Mouse (Mus musculus): ENCODE data around the gene Nufip2.

The Nufip2 gene

DNA sequence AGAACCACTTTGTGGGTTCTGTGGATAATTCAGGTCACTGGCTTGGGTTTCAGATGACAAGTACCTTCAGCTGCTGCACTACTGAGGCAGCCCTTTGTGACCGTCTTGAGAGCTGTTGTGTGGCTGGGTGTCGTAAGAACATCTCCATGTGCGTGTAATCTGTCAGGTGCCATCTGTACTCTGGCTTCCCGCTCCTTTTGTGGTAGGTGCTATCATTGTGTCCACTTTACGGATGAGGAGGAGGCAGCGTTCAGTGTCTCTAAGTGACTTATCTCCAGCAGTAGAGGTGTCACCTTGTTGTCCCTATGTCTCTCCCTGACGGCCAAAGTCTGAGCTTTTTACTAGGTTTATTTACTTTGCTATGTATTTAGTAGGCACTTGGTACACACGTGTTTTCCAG lies 84.4 kb downstream of the Nufip2 start:
- TF ChIP-seq CTCF (conservative IDR thresholded peaks at IDR 0.05; ENCODE audit: low read length) = no peak
- no peak for TF ChIP-seq POU5F1 (IDR thresholded peaks at IDR 0.05; ENCODE audit: borderline replicate concordance, low read length)
- no peak for TF ChIP-seq NANOG (IDR thresholded peaks at IDR 0.05; ENCODE audit: borderline replicate concordance, low read length)
- Histone ChIP-seq H3K4me1 (replicated peaks; ENCODE audit: low read depth, low read length) (peaks cover 40% of the 10 kb centered on the region), H3K9me3 (ENCODE audit: low read length) (no peaks in the 10 kb centered on the region), H3K27me3 (ENCODE audit: insufficient read depth, low read length) (0 out of 2 replicates have a peak, but pooled peaks cover 3% of the 10 kb centered on the region), H3K36me3 (ENCODE audit: insufficient read depth, low read length) (no peaks in the 10 kb centered on the region), H3K4me3 (replicated peaks; ENCODE audit: low read length) (no peak overlapping the region)

DNA sequence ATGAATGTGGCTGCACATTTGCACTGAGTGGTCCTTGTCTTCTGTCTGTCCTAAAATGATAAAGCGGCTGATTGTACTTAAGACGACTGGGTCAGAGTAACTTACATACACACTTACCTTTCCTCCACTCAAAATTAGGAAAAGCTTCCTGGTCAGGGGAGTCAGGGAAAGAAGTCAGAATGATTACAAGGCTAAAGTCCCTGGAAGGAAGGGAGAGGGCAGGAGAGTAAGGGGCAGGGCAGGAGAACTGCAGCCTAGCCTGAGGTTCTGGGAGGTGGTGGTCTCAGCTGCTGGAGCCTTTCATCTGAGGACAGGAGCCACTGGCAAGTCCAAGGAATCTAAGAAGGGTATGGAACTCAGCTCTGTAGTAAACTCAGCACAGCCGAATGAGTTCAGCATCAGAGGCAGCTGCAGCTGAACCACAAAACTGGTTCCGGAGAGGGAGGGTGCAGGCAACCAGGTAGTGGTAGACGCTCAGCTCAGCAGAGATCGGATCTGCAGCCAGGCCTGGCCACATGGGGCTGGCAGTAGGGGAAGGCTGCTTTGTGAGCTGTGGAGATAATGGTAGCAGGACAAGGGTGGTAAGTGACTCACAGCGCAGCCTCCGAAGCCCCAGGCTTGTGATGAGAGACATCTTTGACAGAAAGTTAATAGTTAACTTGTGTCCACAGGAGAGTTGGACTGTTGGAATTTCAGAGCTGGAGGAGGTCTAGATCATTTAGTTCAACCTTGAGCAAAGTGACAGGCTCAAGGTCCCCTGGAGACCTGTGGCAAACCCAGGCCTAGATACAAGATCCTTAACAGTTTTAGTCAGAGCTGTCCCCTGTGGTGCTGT lies 86.1 kb downstream of the Nufip2 start:
- Histone ChIP-seq H3K4me3 (replicated peaks; ENCODE audit: low read length) (no peak overlapping the region), H3K9me3 (ENCODE audit: low read length) (no peaks in the 10 kb centered on the region), H3K36me3 (ENCODE audit: insufficient read depth, low read length) (no peaks in the 10 kb centered on the region), H3K4me1 (replicated peaks; ENCODE audit: low read depth, low read length) (peaks cover 43% of the 10 kb centered on the region), H3K27me3 (ENCODE audit: insufficient read depth, low read length) (peaks cover 9% of the 10 kb centered on the region)
- TF ChIP-seq NANOG (IDR thresholded peaks at IDR 0.05; ENCODE audit: borderline replicate concordance, low read length) = no peak
- TF ChIP-seq CTCF (conservative IDR thresholded peaks at IDR 0.05; ENCODE audit: low read length) = no peak
- TF ChIP-seq POU5F1 (IDR thresholded peaks at IDR 0.05; ENCODE audit: borderline replicate concordance, low read length) = no peak

- peak; percentile 65; the same call in 1 of the 2 replicates for TF ChIP-seq POU5F1 (IDR thresholded peaks at IDR 0.05; ENCODE audit: borderline replicate concordance, low read length)
- no peak for TF ChIP-seq NANOG (IDR thresholded peaks at IDR 0.05; ENCODE audit: borderline replicate concordance, low read length)
- TF ChIP-seq CTCF (conservative IDR thresholded peaks at IDR 0.05; ENCODE audit: low read length) = no peak
- Histone ChIP-seq H3K9me3 (ENCODE audit: low read length) (no peaks in the 10 kb centered on the region), H3K27me3 (ENCODE audit: insufficient read depth, low read length) (peaks cover 30% of the 10 kb centered on the region), H3K4me1 (replicated peaks; ENCODE audit: low read depth, low read length) (peaks cover 44% of the 10 kb centered on the region), H3K4me3 (replicated peaks; ENCODE audit: low read length) (peak overlapping the region; percentile 26; the same call in 1 of the 2 replicates), H3K36me3 (ENCODE audit: insufficient read depth, low read length) (peaks cover 29% of the 10 kb centered on the region)
Observed at GRCm38 (mm10) chr11:77775701-77776400, 89.9 kb downstream of the Nufip2 start.

DNA sequence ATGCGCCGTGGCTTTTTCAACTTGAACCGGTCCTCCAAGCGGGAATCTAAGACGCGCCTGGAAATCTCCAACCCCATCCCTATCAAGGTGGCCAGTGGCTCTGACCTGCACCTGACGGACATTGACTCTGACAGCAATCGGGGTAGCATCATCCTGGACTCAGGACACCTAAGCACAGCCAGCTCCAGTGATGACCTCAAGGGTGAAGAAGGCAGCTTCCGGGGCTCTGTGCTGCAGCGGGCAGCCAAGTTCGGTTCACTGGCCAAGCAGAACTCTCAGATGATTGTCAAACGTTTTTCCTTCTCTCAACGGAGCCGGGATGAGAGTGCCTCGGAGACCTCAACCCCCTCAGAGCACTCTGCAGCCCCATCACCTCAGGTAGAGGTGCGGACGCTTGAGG lies 91.5 kb downstream of the Nufip2 start:
- no peaks in the 10 kb centered on the region for H3K9me3 ChIP-seq (ENCODE audit: low read length)
- peaks cover 30% of the 10 kb centered on the region for H3K27me3 ChIP-seq (ENCODE audit: insufficient read depth, low read length)
- TF ChIP-seq POU5F1 (IDR thresholded peaks at IDR 0.05; ENCODE audit: borderline replicate concordance, low read length) (no peak), CTCF (conservative IDR thresholded peaks at IDR 0.05; ENCODE audit: low read length) (no peak), NANOG (IDR thresholded peaks at IDR 0.05; ENCODE audit: borderline replicate concordance, low read length) (no peak)
- H3K4me3 ChIP-seq (replicated peaks; ENCODE audit: low read length) = peak overlapping the region; percentile 48
- peaks cover 48% of the 10 kb centered on the region for H3K4me1 ChIP-seq (replicated peaks; ENCODE audit: low read depth, low read length)
- peaks cover 34% of the 10 kb centered on the region for H3K36me3 ChIP-seq (ENCODE audit: insufficient read depth, low read length)

DNA sequence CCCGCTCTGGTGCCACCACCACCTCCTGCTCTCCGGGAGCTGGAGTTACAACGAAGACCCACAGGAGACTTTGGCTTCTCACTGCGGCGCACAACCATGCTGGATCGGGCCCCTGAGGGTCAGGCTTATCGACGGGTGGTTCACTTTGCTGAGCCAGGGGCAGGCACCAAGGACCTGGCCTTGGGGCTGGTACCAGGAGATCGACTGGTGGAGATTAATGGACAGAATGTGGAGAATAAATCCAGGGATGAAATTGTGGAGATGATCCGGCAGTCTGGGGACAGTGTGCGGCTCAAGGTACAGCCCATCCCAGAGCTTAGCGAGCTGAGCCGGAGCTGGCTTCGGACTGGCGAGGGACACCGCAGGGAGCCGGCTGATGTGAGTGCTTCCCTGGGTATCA lies 92.0 kb downstream of the Nufip2 start:
- Histone ChIP-seq H3K27me3 (ENCODE audit: insufficient read depth, low read length) (peaks cover 29% of the 10 kb centered on the region), H3K4me1 (replicated peaks; ENCODE audit: low read depth, low read length) (peaks cover 50% of the 10 kb centered on the region), H3K9me3 (ENCODE audit: low read length) (no peaks in the 10 kb centered on the region), H3K4me3 (replicated peaks; ENCODE audit: low read length) (peak overlapping the region; percentile 48; the same call in 1 of the 2 replicates), H3K36me3 (ENCODE audit: insufficient read depth, low read length) (peaks cover 34% of the 10 kb centered on the region)
- TF ChIP-seq POU5F1 (IDR thresholded peaks at IDR 0.05; ENCODE audit: borderline replicate concordance, low read length) (no peak), CTCF (conservative IDR thresholded peaks at IDR 0.05; ENCODE audit: low read length) (no peak), NANOG (IDR thresholded peaks at IDR 0.05; ENCODE audit: borderline replicate concordance, low read length) (no peak)

GRCm38 (mm10) chr11:77779240-77779639 lies 93.3 kb downstream of the Nufip2 start:
- TF ChIP-seq CTCF (conservative IDR thresholded peaks at IDR 0.05; ENCODE audit: low read length) = no peak
- TF ChIP-seq NANOG (IDR thresholded peaks at IDR 0.05; ENCODE audit: borderline replicate concordance, low read length) = no peak
- TF ChIP-seq POU5F1 (IDR thresholded peaks at IDR 0.05; ENCODE audit: borderline replicate concordance, low read length) = no peak
- H3K4me1 ChIP-seq (replicated peaks; ENCODE audit: low read depth, low read length) = peaks cover 63% of the 10 kb centered on the region
- H3K4me3 ChIP-seq (replicated peaks; ENCODE audit: low read length) = no peak overlapping the region
- H3K36me3 ChIP-seq (ENCODE audit: insufficient read depth, low read length) = peaks cover 34% of the 10 kb centered on the region
- H3K27me3 ChIP-seq (ENCODE audit: insufficient read depth, low read length) = peaks cover 27% of the 10 kb centered on the region
- H3K9me3 ChIP-seq (ENCODE audit: low read length) = no peaks in the 10 kb centered on the region

DNA sequence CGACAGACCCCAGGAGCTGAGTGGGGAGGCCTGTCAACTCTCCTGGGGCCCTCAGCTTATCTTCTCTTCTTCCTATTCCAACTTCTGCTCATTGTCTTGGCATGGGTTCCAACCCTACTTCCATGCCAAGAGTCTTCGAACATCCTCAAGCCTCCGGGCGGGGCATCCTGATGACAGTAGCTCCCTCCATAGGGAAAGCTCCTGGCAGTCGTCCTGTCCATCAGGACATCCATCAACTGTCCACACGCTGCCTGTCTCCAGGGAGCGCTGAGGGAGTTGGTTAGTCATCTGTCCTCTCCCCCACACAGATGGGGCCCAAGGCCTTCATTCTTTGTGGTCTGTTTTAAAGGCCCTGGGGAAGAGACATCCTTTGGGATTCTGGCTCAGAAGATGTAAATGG lies 95.1 kb downstream of the Nufip2 start:
- Histone ChIP-seq H3K27me3 (ENCODE audit: insufficient read depth, low read length) (peaks cover 27% of the 10 kb centered on the region), H3K4me3 (replicated peaks; ENCODE audit: low read length) (no peak overlapping the region), H3K4me1 (replicated peaks; ENCODE audit: low read depth, low read length) (peaks cover 74% of the 10 kb centered on the region), H3K9me3 (ENCODE audit: low read length) (no peaks in the 10 kb centered on the region), H3K36me3 (ENCODE audit: insufficient read depth, low read length) (peaks cover 34% of the 10 kb centered on the region)
- TF ChIP-seq POU5F1 (IDR thresholded peaks at IDR 0.05; ENCODE audit: borderline replicate concordance, low read length) (no peak), CTCF (conservative IDR thresholded peaks at IDR 0.05; ENCODE audit: low read length) (no peak), NANOG (IDR thresholded peaks at IDR 0.05; ENCODE audit: borderline replicate concordance, low read length) (no peak)

- H3K4me1 ChIP-seq (replicated peaks; ENCODE audit: low read depth, low read length) = peaks cover 73% of the 10 kb centered on the region
- no peaks in the 10 kb centered on the region for H3K9me3 ChIP-seq (ENCODE audit: low read length)
- TF ChIP-seq POU5F1 (IDR thresholded peaks at IDR 0.05; ENCODE audit: borderline replicate concordance, low read length) (no peak), CTCF (conservative IDR thresholded peaks at IDR 0.05; ENCODE audit: low read length) (no peak), NANOG (IDR thresholded peaks at IDR 0.05; ENCODE audit: borderline replicate concordance, low read length) (no peak)
- H3K36me3 ChIP-seq (ENCODE audit: insufficient read depth, low read length) = peaks cover 34% of the 10 kb centered on the region
- H3K4me3 ChIP-seq (replicated peaks; ENCODE audit: low read length) = no peak overlapping the region
- H3K27me3 ChIP-seq (ENCODE audit: insufficient read depth, low read length) = peaks cover 20% of the 10 kb centered on the region
Observed at GRCm38 (mm10) chr11:77782104-77782815, 96.3 kb downstream of the Nufip2 start.
